Mouse (Mus musculus): ENCODE measurements around the gene Mus81.

Gene Mus81

DNA sequence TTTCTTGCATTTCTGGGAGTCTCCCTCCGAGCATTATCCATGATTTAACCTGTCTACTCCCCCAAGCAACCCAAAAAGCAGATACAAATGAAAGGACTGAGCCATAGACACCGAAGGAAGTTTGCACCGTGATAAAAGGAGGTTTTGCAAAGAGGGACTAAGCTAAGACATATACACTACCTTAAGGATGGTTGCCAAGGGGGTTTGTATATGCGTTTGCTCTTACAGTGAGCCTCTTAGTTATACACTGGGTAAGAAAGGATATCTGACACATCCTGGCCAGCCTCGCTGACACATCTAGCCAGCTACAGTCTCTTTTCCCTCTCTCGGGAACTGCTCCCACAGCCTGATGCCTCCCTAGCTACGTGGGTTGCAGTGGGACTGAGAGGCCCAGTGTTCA is 54.3 kb downstream of the Mus81 start:
- DNase-seq = no peak

- peak; percentile 47 to 67 for DNase-seq
Measured at GRCm38 (mm10) chr19:5432992-5433852, 55.0 kb downstream of the Mus81 start.

All from thymus, adult 18-20 months (tissue).